In genomic region chr9:15067995-15068685, GRCm38 (mm10) we compare ENCODE assay signal across 18 mouse cellular contexts. TPM values are rescaled to one million over a fixed set of nuclear protein-coding genes. Genes with fewer than 3 reads are reported as not detected.
"Had no signal": no experiment of that assay in that cellular context is flagged by ENCODE, and none has a peak within 500 bp of the region (broad histone marks: within the 10 kb centered on the region; RNA-seq: fewer than 3 reads in every experiment).

No protein-coding gene starts in this region.

- ATAC-seq: midbrain, embryonic 13.5 days; midbrain, embryonic 16.5 days had no signal

- H3K36me3 ChIP-seq: intestine, embryonic 15.5 days; kidney, embryonic 15.5 days; midbrain, embryonic 10.5 days; midbrain, embryonic 13.5 days had no signal

- H3K4me2 ChIP-seq: intestine, embryonic 15.5 days; kidney, embryonic 15.5 days; midbrain, embryonic 13.5 days had no signal

- H3K4me1 ChIP-seq: intestine, embryonic 15.5 days; midbrain, embryonic 10.5 days; midbrain, embryonic 13.5 days had no signal

- H3K27ac ChIP-seq: intestine, embryonic 15.5 days; kidney, embryonic 15.5 days; left cerebral cortex, adult 2 months; liver, embryonic 14.5 days; midbrain, embryonic 10.5 days; midbrain, embryonic 13.5 days had no signal

- DNase-seq: layer of hippocampus, postnatal 36 days; right cerebral cortex, postnatal 25 days; spleen, adult 18-20 months; thymus, adult 18-20 months; thymus, postnatal 14 days; thymus, postnatal 4 days had no signal

- H3K9ac ChIP-seq: intestine, embryonic 15.5 days; kidney, embryonic 15.5 days; liver, embryonic 14.5 days; midbrain, embryonic 13.5 days had no signal

- H3K9me3 ChIP-seq: intestine, embryonic 15.5 days; kidney, embryonic 15.5 days; megakaryocyte, embryonic 14.5 days; midbrain, embryonic 10.5 days; midbrain, embryonic 13.5 days had no signal

- H3K4me3 ChIP-seq: intestine, embryonic 15.5 days; kidney, embryonic 15.5 days; left cerebral cortex, adult 2 months; midbrain, embryonic 10.5 days; midbrain, embryonic 13.5 days had no signal

- H3K27me3 ChIP-seq: intestine, embryonic 15.5 days; kidney, embryonic 15.5 days; midbrain, embryonic 13.5 days had no signal

RNA-seq across cellular contexts. Expression of gene Hephl1, which starts 43.8 kb away (rescaled TPM):
- polyA plus RNA-seq: intestine, embryonic 15.5 days; limb, embryonic 11.5 days; liver, adult 2 months; lung, postnatal 0 days; midbrain, embryonic 10.5 days; midbrain, embryonic 13.5 days; midbrain, embryonic 16.5 days; neural tube, embryonic 11.5 days had no signal
